Mouse (Mus musculus): Measurements from ENCODE around the gene BC051142. TPM values are rescaled to one million over a fixed set of nuclear protein-coding genes. Genes with fewer than 3 reads are reported as not detected.
"Not testable (repeated sequence)": the region's sequence is repeated elsewhere in the genome, so short reads cannot be mapped to it uniquely, and the experiment has no call there.

The BC051142 gene
- total RNA-seq, 4 experiments from 2014 or later = 3.5 to 6.1 (median 4.5) TPM

DNA sequence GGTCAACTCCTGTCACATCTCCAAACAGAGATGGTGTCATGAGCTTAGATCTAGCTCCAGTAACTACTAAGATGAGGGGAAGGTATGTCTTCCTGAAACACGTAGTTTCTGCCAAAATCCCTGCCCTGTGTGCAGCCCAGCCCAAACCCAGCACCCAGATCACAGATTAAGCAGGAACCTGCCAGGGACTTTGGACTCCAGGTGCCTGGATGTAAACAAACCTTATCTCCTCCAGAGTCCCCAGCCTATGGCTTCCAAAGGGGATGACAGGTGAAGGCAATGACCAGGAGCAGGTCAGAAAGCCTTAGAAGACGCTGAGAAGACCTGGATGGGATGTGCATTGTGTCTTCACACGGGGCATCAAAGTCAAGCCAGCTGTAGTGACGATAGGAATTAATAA is 99.1 kb downstream of the BC051142 start:
- DNase-seq (ENCODE audit: low spot score in 2 of 2) = not testable (repeated sequence)

DNA sequence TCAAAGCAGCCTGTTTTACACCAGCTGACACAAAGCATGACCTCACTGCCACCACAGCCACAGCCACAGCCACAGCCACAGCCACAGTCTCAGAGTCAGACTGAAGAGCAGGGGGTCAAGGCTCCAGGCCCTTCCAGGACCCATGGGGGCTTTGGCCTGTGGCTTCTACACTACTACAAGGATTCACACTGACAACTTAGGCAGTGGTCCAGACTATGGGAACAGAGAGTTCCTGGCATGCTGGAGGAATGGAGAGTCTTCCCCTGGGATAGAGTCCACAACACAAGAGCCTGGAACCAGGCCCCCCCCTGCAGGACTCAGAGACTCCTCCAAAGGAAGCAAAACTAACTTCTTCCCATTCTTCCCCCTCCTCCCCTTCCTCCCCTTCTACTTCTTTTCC is 109.0 kb downstream of the BC051142 start:
- DNase-seq (ENCODE audit: low spot score in 2 of 2) = no peak

Other genes starting within 250 kb of the BC051142 start
- 1 to 10 TPM; 3.4 to 9.7 (median 6.0) TPM for gene H2-DMb1, start 245.7 kb upstream of the BC051142 start, total RNA-seq (2022)
- gene Tap1, start 211.3 kb upstream of the BC051142 start, total RNA-seq (2022) = 10 to 100 TPM in 1 of 4 experiments, 1 to 10 TPM in 3; 2.5 to 10.6 (median 5.8) TPM
- 1 to 10 TPM; 3.9 to 9.0 (median 5.8) TPM for gene Psmb9, start 211.1 kb upstream of the BC051142 start, total RNA-seq (2022)
- 10 to 100 TPM in 2 of 4 experiments, 1 to 10 TPM in 2; 3.8 to 18.8 (median 10.0) TPM for gene Psmb8, start 201.1 kb upstream of the BC051142 start, total RNA-seq (2022)
- 10 to 100 TPM; 12.3 to 18.1 (median 15.9) TPM for gene Tap2, start 195.3 kb upstream of the BC051142 start, total RNA-seq (2022)
- 1 to 10 TPM in 2 of 4 experiments, under 1 TPM in 1, not detected in 1; 0.69 to 3.3 (median 1.8) TPM for gene H2-Ob, start 159.9 kb upstream of the BC051142 start, total RNA-seq (2022)
- 10 to 100 TPM in 2 of 4 experiments, 1 to 10 TPM in 2; 1.1 to 31.1 (median 11.6) TPM for gene H2-Ab1, start 141.1 kb upstream of the BC051142 start, total RNA-seq (2022)
- 10 to 100 TPM in 2 of 4 experiments, 1 to 10 TPM in 1, under 1 TPM in 1; 0.70 to 29.8 (median 13.8) TPM for gene H2-Aa, start 111.0 kb upstream of the BC051142 start, total RNA-seq (2022)
- gene H2-Eb1, start 93.0 kb upstream of the BC051142 start, total RNA-seq (2022) = 10 to 100 TPM in 2 of 4 experiments, 1 to 10 TPM in 2; 1.9 to 25.1 (median 10.1) TPM
- not detected for gene H2-Eb2, start 73.2 kb upstream of the BC051142 start, total RNA-seq (2022)
- 1 to 10 TPM in 1 of 4 experiments, under 1 TPM in 3; 0.47 to 1.0 (median 0.73) TPM for gene Btnl2, start 44.0 kb upstream of the BC051142 start, total RNA-seq (2022)
- gene Btnl1, start 21.7 kb upstream of the BC051142 start, total RNA-seq (2022) = not detected
- not detected for gene Btnl4, start 78.5 kb downstream of the BC051142 start, total RNA-seq (2022)
- not detected for gene Btnl6, start 118.5 kb downstream of the BC051142 start, total RNA-seq (2022)
- gene Notch4, start 165.4 kb downstream of the BC051142 start, total RNA-seq (2022) = 10 to 100 TPM; 10.3 to 13.5 (median 11.3) TPM
- gene Gpsm3, start 191.0 kb downstream of the BC051142 start, total RNA-seq (2022) = 1 to 10 TPM in 3 of 4 experiments, under 1 TPM in 1; 0.61 to 9.8 (median 5.5) TPM
- 10 to 100 TPM; 54.3 to 76.6 (median 66.8) TPM for gene Pbx2, start 192.4 kb downstream of the BC051142 start, total RNA-seq (2022)
- 1 to 10 TPM in 1 of 4 experiments, under 1 TPM in 3; 0.51 to 1.5 (median 0.88) TPM for gene Ager, start 199.0 kb downstream of the BC051142 start, total RNA-seq (2022)
- gene Rnf5, start 204.9 kb downstream of the BC051142 start, total RNA-seq (2022) = 10 to 100 TPM; 74.7 to 84.0 (median 76.3) TPM
- 100 to 1,000 TPM; 138 to 163 (median 151) TPM for gene Agpat1, start 205.4 kb downstream of the BC051142 start, total RNA-seq (2022)
- gene Egfl8, start 217.2 kb downstream of the BC051142 start, total RNA-seq (2022) = 1 to 10 TPM; 1.4 to 3.3 (median 2.4) TPM
- gene Ppt2, start 229.7 kb downstream of the BC051142 start, total RNA-seq (2022) = 10 to 100 TPM; 40.2 to 53.2 (median 46.0) TPM
- 100 to 1,000 TPM; 211 to 266 (median 228) TPM for gene Prrt1, start 230.7 kb downstream of the BC051142 start, total RNA-seq (2022)
- 10 to 100 TPM; 12.5 to 18.5 (median 15.2) TPM for gene Fkbpl, start 245.9 kb downstream of the BC051142 start, total RNA-seq (2022)
- 10 to 100 TPM; 74.1 to 82.9 (median 79.8) TPM for gene Atf6b, start 248.3 kb downstream of the BC051142 start, total RNA-seq (2022)